11 mouse cellular contexts compared by ENCODE assay signal in genomic region chr7:75655180-75656074, GRCm38 (mm10).
A peak's percentile ranks its signal among the peaks of the same experiment; 100 is the strongest.
DNase-seq lines count a peak whose midpoint lies in the region; ATAC-seq and TF ChIP-seq lines count a peak whose summit lies in the region.
"Had no signal": no experiment of that assay in that cellular context is flagged by ENCODE, and none has a peak within 500 bp of the region (broad histone marks: within the 10 kb centered on the region; RNA-seq: fewer than 3 reads in every experiment).

No protein-coding gene starts in this region.

- no peak overlapping the region for H3K27ac ChIP-seq in hindbrain, postnatal 0 days
- H3K27ac ChIP-seq in hindbrain, embryonic 11.5 days (ENCODE audit: low read depth, low read length) = no peak overlapping the region
- H3K27ac ChIP-seq in liver, embryonic 12.5 days = peak overlapping the region; percentile 85
- H3K27ac ChIP-seq: hindbrain, embryonic 10.5 days had no signal

- DNase-seq in hindbrain, postnatal 0 days (ENCODE audit: low spot score) = no peak
- DNase-seq in hindbrain, embryonic 11.5 days (ENCODE audit: low spot score) = no peak
- DNase-seq in 416B (ENCODE audit: low read depth) = peak; percentile 62
- DNase-seq in MN1 (ENCODE audit: low spot score) = peak; percentile 65
- DNase-seq in neural tube, embryonic 10.5 days (ENCODE audit: extremely low spot score, low spot score) = no peak
- DNase-seq in urinary bladder, postnatal 36 days (ENCODE audit: low spot score in 2 of 2) = no peak
- DNase-seq in retina, embryonic 14.5 days (ENCODE audit: low spot score) = no peak
- DNase-seq: cerebellum, postnatal 10 days; lung, postnatal 36 days had no signal

- peak overlapping the region; percentile 38 for H3K4me2 ChIP-seq in hindbrain, postnatal 0 days (ENCODE audit: low read depth, low read length)
- H3K4me2 ChIP-seq in hindbrain, embryonic 11.5 days (replicated peaks; ENCODE audit: low read depth, low read length) = no peak overlapping the region
- H3K4me2 ChIP-seq in liver, embryonic 12.5 days = peak overlapping the region; percentile 79

- H3K4me3 ChIP-seq in hindbrain, postnatal 0 days (ENCODE audit: low read length) = no peak overlapping the region
- H3K4me3 ChIP-seq in hindbrain, embryonic 11.5 days (ENCODE audit: low read depth, low read length) = no peak overlapping the region
- peak overlapping the region; percentile 61 for H3K4me3 ChIP-seq in liver, embryonic 12.5 days
- H3K4me3 ChIP-seq: hindbrain, embryonic 10.5 days had no signal

- H3K9me3 ChIP-seq in hindbrain, postnatal 0 days (ENCODE audit: low read length) = no peaks in the 10 kb centered on the region
- H3K9me3 ChIP-seq in hindbrain, embryonic 11.5 days (ENCODE audit: control insufficient read depth, low read length) = no peaks in the 10 kb centered on the region
- no peaks in the 10 kb centered on the region for H3K9me3 ChIP-seq in liver, embryonic 12.5 days (replicated peaks)
- H3K9me3 ChIP-seq: hindbrain, embryonic 10.5 days had no signal

- ATAC-seq in hindbrain, postnatal 0 days = no peak
- ATAC-seq in hindbrain, embryonic 11.5 days (ENCODE audit: low FRiP score) = no peak
- peak; percentile 50 for ATAC-seq in liver, embryonic 12.5 days

- WGBS in hindbrain, postnatal 0 days = 68% methylated on average over 11 of the region's 11 CpGs
- 90% methylated on average over 11 of the region's 11 CpGs for WGBS in hindbrain, embryonic 11.5 days
- WGBS in liver, embryonic 12.5 days (ENCODE audit: insufficient replicate concordance) = 30% methylated on average over 11 of the region's 11 CpGs

- H3K4me1 ChIP-seq in hindbrain, postnatal 0 days (ENCODE audit: insufficient read depth, low read length) = no peaks in the 10 kb centered on the region
- no peaks in the 10 kb centered on the region for H3K4me1 ChIP-seq in hindbrain, embryonic 11.5 days (replicated peaks; ENCODE audit: control insufficient read depth, insufficient read depth, low read length)
- H3K4me1 ChIP-seq in liver, embryonic 12.5 days = peaks cover 48% of the 10 kb centered on the region
- H3K4me1 ChIP-seq: hindbrain, embryonic 10.5 days had no signal

- no peaks in the 10 kb centered on the region for H3K36me3 ChIP-seq in hindbrain, postnatal 0 days (ENCODE audit: insufficient read depth, low read length)
- H3K36me3 ChIP-seq in hindbrain, embryonic 11.5 days (ENCODE audit: control insufficient read depth, insufficient read depth, low read length) = no peaks in the 10 kb centered on the region
- H3K36me3 ChIP-seq in liver, embryonic 12.5 days = 0 out of 2 replicates have a peak, but pooled peaks cover 2% of the 10 kb centered on the region
- H3K36me3 ChIP-seq: hindbrain, embryonic 10.5 days had no signal

- TF ChIP-seq CTCF in hindbrain, postnatal 0 days (IDR thresholded peaks at IDR 0.05; ENCODE audit: low read depth) = no peak

- H3K27me3 ChIP-seq in hindbrain, postnatal 0 days (ENCODE audit: insufficient read depth, low read length) = no peaks in the 10 kb centered on the region
- no peaks in the 10 kb centered on the region for H3K27me3 ChIP-seq in hindbrain, embryonic 11.5 days (ENCODE audit: control insufficient read depth, insufficient read depth, low read length)
- H3K27me3 ChIP-seq in liver, embryonic 12.5 days (replicated peaks) = no peaks in the 10 kb centered on the region

- no peak overlapping the region for H3K9ac ChIP-seq in hindbrain, postnatal 0 days (replicated peaks; ENCODE audit: low read length)
- H3K9ac ChIP-seq in hindbrain, embryonic 11.5 days (ENCODE audit: low read depth, low read length) = no peak overlapping the region
- H3K9ac ChIP-seq in liver, embryonic 12.5 days = peak overlapping the region; percentile 65

Comparison
In these comparisons a context has a peak if more than half of its experiments do, and no peak if none do; other contexts are left out.
1. DNase-seq: peak in 416B (single experiment) and MN1 (single experiment); none in hindbrain, postnatal 0 days (single experiment), hindbrain, embryonic 11.5 days (single experiment), neural tube, embryonic 10.5 days (single experiment), urinary bladder, postnatal 36 days (0 of 2) and retina, embryonic 14.5 days (single experiment).